Comparison of ENCODE assay signal across 8 mouse cellular contexts in the genomic region with DNA sequence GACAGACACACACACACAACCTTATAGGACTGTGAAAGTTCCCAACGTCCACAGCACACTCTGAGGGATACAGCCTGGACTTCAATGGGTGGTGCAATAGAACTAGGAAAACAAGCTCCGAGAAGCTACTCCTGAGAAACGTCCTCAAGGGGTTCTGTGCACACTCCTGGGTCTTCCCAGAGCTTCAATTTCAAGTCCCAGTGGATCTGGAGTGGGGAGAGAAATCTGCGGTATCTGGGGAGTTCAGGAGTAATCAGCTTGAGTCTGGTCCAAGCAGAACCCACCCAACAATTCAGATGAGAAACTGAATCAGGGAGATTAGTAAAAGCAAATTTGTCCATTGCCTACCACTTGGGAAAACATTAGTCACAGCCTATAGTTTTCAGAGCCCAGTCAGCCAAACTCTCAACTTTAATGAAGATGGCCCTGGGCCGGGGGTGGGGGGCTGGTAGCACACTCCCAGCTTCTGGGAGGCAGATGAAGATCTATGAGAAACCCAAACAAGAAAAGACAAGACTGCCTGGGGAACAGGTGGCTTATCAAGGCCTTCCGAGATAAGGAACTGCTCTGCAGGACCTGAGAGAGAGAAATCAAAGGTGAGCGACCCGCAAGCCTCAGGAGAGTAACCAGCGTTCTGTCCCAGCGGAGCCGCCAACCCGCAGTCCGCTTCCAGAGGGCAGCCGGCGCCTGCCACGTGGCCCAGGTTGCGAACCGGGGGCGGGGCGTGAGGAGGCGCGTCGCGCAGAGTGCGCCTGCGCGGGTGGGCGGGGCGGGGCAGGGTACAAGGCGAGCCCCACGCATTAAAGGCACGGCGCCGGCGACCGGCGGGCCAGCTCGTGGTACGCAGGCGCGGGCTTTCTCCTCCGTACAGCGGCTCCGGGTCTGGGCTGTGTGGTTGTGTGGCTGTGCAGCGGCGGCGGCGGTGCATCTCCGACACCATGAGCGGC. TPM values are rescaled to one million over a fixed set of nuclear protein-coding genes. Genes with fewer than 3 reads are reported as not detected.
A peak's percentile ranks its signal among the peaks of the same experiment; 100 is the strongest.
DNase-seq lines count a peak whose midpoint lies in the region; ATAC-seq and TF ChIP-seq lines count a peak whose summit lies in the region.

Gene Ppa1, plus strand, starts transcription at position 763 of the 947 bp plus-strand sequence.

- DNase-seq in A20 (ENCODE audit: low read depth, low spot score), result peak; percentile 92
- peak; percentile 95 for DNase-seq in heart, embryonic 10.5 days (ENCODE audit: low spot score)
- peak; percentile 82 for DNase-seq in liver, adult 2 months (ENCODE audit: extremely low read depth, low read depth, low spot score)
- DNase-seq in splenic B cell, adult 2 months (ENCODE audit: low read depth, low spot score), result peak; percentile 91

- peaks cover 16% of the 10 kb centered on the region for H3K36me3 ChIP-seq in heart, embryonic 10.5 days
- H3K36me3 ChIP-seq in kidney, embryonic 16.5 days (ENCODE audit: insufficient read depth, low read length), result no peaks in the 10 kb centered on the region
- H3K36me3 ChIP-seq in liver, adult 2 months (ENCODE audit: control insufficient read depth, insufficient read depth, low read length), result peaks cover 4% of the 10 kb centered on the region; the same call in 1 of the 2 replicates
- no peaks in the 10 kb centered on the region for H3K36me3 ChIP-seq in myocyte (ENCODE audit: control insufficient read depth, insufficient read depth)
- H3K36me3 ChIP-seq in splenic B cell, adult 2 months (ENCODE audit: control insufficient read depth, insufficient read depth, low read length, poor library complexity, severe bottlenecking), result no peaks in the 10 kb centered on the region

- WGBS in heart, embryonic 10.5 days, result 4% methylated on average over 33 of the region's 50 CpGs
- 2% methylated on average over 45 of the region's 50 CpGs for WGBS in kidney, embryonic 16.5 days
- WGBS in liver, adult 2 months, result 1% methylated on average over 48 of the region's 50 CpGs

- no peak for TF ChIP-seq CTCF in bone marrow macrophage, adult 2 months (IDR thresholded peaks at IDR 0.05; ENCODE audit: low read depth, low read length)
- no peak for TF ChIP-seq CTCF in embryonic fibroblast, embryonic 13.5 days (IDR thresholded peaks at IDR 0.05; ENCODE audit: borderline replicate concordance, insufficient read depth, low read length)
- TF ChIP-seq CTCF in liver, adult 2 months (IDR thresholded peaks at IDR 0.05; ENCODE audit: low read depth, low read length), result no peak

- ATAC-seq in kidney, embryonic 16.5 days (ENCODE audit: low FRiP score, low TSS enrichment), result peak; percentile 99

- H3K4me3 ChIP-seq in bone marrow macrophage, adult 2 months (ENCODE audit: insufficient read depth, low read length), result peak within 1 kb of the TSS; percentile 91
- peak within 1 kb of the TSS; percentile 92 for H3K4me3 ChIP-seq in embryonic fibroblast, embryonic 13.5 days (ENCODE audit: insufficient read depth, low read length)
- H3K4me3 ChIP-seq in heart, embryonic 10.5 days, result peak within 1 kb of the TSS; percentile 90
- H3K4me3 ChIP-seq in kidney, embryonic 16.5 days (ENCODE audit: low read length), result peak within 1 kb of the TSS; percentile 87
- peak within 1 kb of the TSS; percentile 82 for H3K4me3 ChIP-seq in liver, adult 2 months (ENCODE audit: insufficient read depth, low read depth, low read length)
- H3K4me3 ChIP-seq in myocyte, result peak within 1 kb of the TSS; percentile 62

- H3ac ChIP-seq in myocyte (ENCODE audit: control insufficient read depth, insufficient read length), result peak within 1 kb of the TSS; percentile 42

- peak within 1 kb of the TSS; percentile 80 for H3K9ac ChIP-seq in kidney, embryonic 16.5 days (replicated peaks; ENCODE audit: low read length)
- H3K9ac ChIP-seq in liver, adult 2 months (ENCODE audit: low read depth, low read length), result peak within 1 kb of the TSS; percentile 93

- peak within 1 kb of the TSS; percentile 85 for H3K4me2 ChIP-seq in kidney, embryonic 16.5 days (replicated peaks; ENCODE audit: low read depth, low read length)
- H3K4me2 ChIP-seq in myocyte (ENCODE audit: low read depth), result peak within 1 kb of the TSS; percentile 91

- H3K27ac ChIP-seq in bone marrow macrophage, adult 2 months (ENCODE audit: insufficient read depth, low read depth, low read length), result peak within 1 kb of the TSS; percentile 15; the same call in 1 of the 2 replicates
- H3K27ac ChIP-seq in embryonic fibroblast, embryonic 13.5 days (ENCODE audit: insufficient read depth, low read length), result peak within 1 kb of the TSS; percentile 71
- peak within 1 kb of the TSS; percentile 96 for H3K27ac ChIP-seq in heart, embryonic 10.5 days
- H3K27ac ChIP-seq in kidney, embryonic 16.5 days (ENCODE audit: low read length), result peak within 1 kb of the TSS; percentile 64
- H3K27ac ChIP-seq in liver, adult 2 months (replicated peaks; ENCODE audit: insufficient read depth, low read depth, low read length), result peak within 1 kb of the TSS; percentile 99

- H3K9me3 ChIP-seq in heart, embryonic 10.5 days, result no peaks in the 10 kb centered on the region
- H3K9me3 ChIP-seq in kidney, embryonic 16.5 days (ENCODE audit: low read length), result no peaks in the 10 kb centered on the region

- no peaks in the 10 kb centered on the region for H3K79me2 ChIP-seq in liver, adult 2 months (ENCODE audit: control insufficient read depth, insufficient read depth, low read length)
- peaks cover 24% of the 10 kb centered on the region for H3K79me2 ChIP-seq in myocyte (ENCODE audit: control insufficient read depth, insufficient read depth)

- TF ChIP-seq POLR2A in bone marrow macrophage, adult 2 months (IDR thresholded peaks at IDR 0.05; ENCODE audit: borderline replicate concordance, low read depth, low read length), result no peak; the same call in 1 of the 2 replicates
- TF ChIP-seq POLR2A in embryonic fibroblast, embryonic 13.5 days (IDR thresholded peaks at IDR 0.05; ENCODE audit: low read depth, low read length), result peak; percentile 89
- peak; percentile 93 for TF ChIP-seq POLR2A in liver, adult 2 months (IDR thresholded peaks at IDR 0.05; ENCODE audit: extremely low read depth, insufficient read depth, low read length)
- TF ChIP-seq POLR2A in myocyte (IDR thresholded peaks at IDR 0.05; ENCODE audit: insufficient read length, low read depth), result peak; percentile 97

- no peaks in the 10 kb centered on the region for H3K27me3 ChIP-seq in heart, embryonic 10.5 days (ENCODE audit: insufficient read depth, poor library complexity, severe bottlenecking)
- H3K27me3 ChIP-seq in kidney, embryonic 16.5 days (ENCODE audit: insufficient read depth, low read length), result no peaks in the 10 kb centered on the region
- H3K27me3 ChIP-seq in liver, adult 2 months (ENCODE audit: control insufficient read depth, insufficient read depth, low read length), result no peaks in the 10 kb centered on the region
- H3K27me3 ChIP-seq in myocyte (ENCODE audit: control insufficient read depth, insufficient read depth, insufficient read length), result no peaks in the 10 kb centered on the region
- no peaks in the 10 kb centered on the region for H3K27me3 ChIP-seq in splenic B cell, adult 2 months (ENCODE audit: control insufficient read depth, insufficient read depth, low read length, poor library complexity, severe bottlenecking)

- H3K4me1 ChIP-seq in bone marrow macrophage, adult 2 months (ENCODE audit: control insufficient read depth, insufficient read depth, low read length), result peaks cover 6% of the 10 kb centered on the region
- no peaks in the 10 kb centered on the region for H3K4me1 ChIP-seq in embryonic fibroblast, embryonic 13.5 days (ENCODE audit: control insufficient read depth, insufficient read depth, low read length)
- H3K4me1 ChIP-seq in heart, embryonic 10.5 days, result peaks cover 17% of the 10 kb centered on the region
- H3K4me1 ChIP-seq in kidney, embryonic 16.5 days (ENCODE audit: insufficient read depth, low read length), result 0 out of 2 replicates have a peak, but pooled peaks cover 8% of the 10 kb centered on the region
- H3K4me1 ChIP-seq in liver, adult 2 months (ENCODE audit: control insufficient read depth, insufficient read depth, low read length), result peaks cover 17% of the 10 kb centered on the region

TF ChIP-seq in myocyte, 11 proteins besides CTCF, POLR2A, EP300 and RAD21:
- peak in 1 of 3 experiments; percentile 32 for TF ChIP-seq MYOG (IDR thresholded peaks at IDR 0.05; ENCODE audit: control insufficient read depth in 1 of 3, insufficient read depth in 1 of 3, insufficient read length in 2 of 3, low read depth in 2 of 3)
- TF ChIP-seq MYOD1 (IDR thresholded peaks at IDR 0.05; ENCODE audit: control insufficient read depth in 1 of 3, insufficient read length in 2 of 3, low read depth in 2 of 3), result peak in 1 of 3 experiments; percentile 31
- no peak for TF ChIP-seq TCF3 (IDR thresholded peaks at IDR 0.05; ENCODE audit: insufficient read length, low read depth)
- peak; percentile 95 for TF ChIP-seq POLR2AphosphoS2 (IDR thresholded peaks at IDR 0.05; ENCODE audit: insufficient read length, low read depth)
- no peak for TF ChIP-seq E2F4 (IDR thresholded peaks at IDR 0.05; ENCODE audit: insufficient read depth)
- TF ChIP-seq REST (IDR thresholded peaks at IDR 0.05; ENCODE audit: insufficient read depth, insufficient read length), result no peak
- TF ChIP-seq MAX (IDR thresholded peaks at IDR 0.05; ENCODE audit: low read depth), result peak; percentile 29
- no peak for TF ChIP-seq SRF (IDR thresholded peaks at IDR 0.05; ENCODE audit: control insufficient read depth, insufficient read length, low read depth)
- TF ChIP-seq TCF12 (IDR thresholded peaks at IDR 0.05; ENCODE audit: insufficient read depth, poor library complexity, severe bottlenecking), result no peak
- TF ChIP-seq CEBPB (IDR thresholded peaks at IDR 0.05; ENCODE audit: insufficient read depth, poor library complexity, severe bottlenecking), result no peak
- TF ChIP-seq USF1 (IDR thresholded peaks at IDR 0.05; ENCODE audit: low read depth), result peak; percentile 77
TF ChIP-seq in myocyte: peak in this region for 5.

RNA-seq across cellular contexts. Expression of gene Ppa1, which starts in this region (rescaled TPM):
- 6.5 and 8.1 TPM in 2 replicates for polyA plus RNA-seq in bone marrow macrophage, adult 2 months (2012; ENCODE audit: insufficient read depth, insufficient read length, missing spikeins)
- polyA plus RNA-seq in embryonic fibroblast, embryonic 13.5 days (2011; ENCODE audit: insufficient read length, low read depth, missing spikeins), result 67.1 and 70.0 TPM in 2 replicates
- polyA plus RNA-seq in heart, embryonic 10.5 days (2016; fragmentation: Nextera tagmentation; extraction: Ambion mirVana), result 183 and 245 TPM in 2 replicates
- polyA plus RNA-seq in kidney, embryonic 16.5 days (2015; fragmentation: Nextera tagmentation; extraction: Ambion mirVana), result 179 and 180 TPM in 2 replicates
- total RNA-seq in liver, adult 2 months (2014; rRNA removed), result 279 and 331 TPM in 2 replicates
- 92.3 and 126 TPM in 2 replicates for polyA plus RNA-seq in liver, adult 2 months (2012; rRNA removed)
- 93.2 TPM for polyA plus RNA-seq in myocyte (2012; fragmentation: generic; extraction: Trizol)

Comparison
In these comparisons a context has a peak if more than half of its experiments do, and no peak if none do; other contexts are left out.
1. Peak in every context shown above with its lines: DNase-seq, ATAC-seq, H3K4me3 ChIP-seq and H3K27ac ChIP-seq.
2. H3K27ac ChIP-seq: peak in every context shown above with its lines; median percentile 99 in liver, adult 2 months; 96 in heart, embryonic 10.5 days; 71 in embryonic fibroblast, embryonic 13.5 days; 64 in kidney, embryonic 16.5 days; 15 in bone marrow macrophage, adult 2 months.